Mouse (Mus musculus) cerebellum, postnatal 10 days (tissue): Measurements from ENCODE around the gene Zfp715.
"Not testable (repeated sequence)": the region's sequence is repeated elsewhere in the genome, so short reads cannot be mapped to it uniquely, and the experiment has no call there.

Experiments
- DNase-seq, 2 experiments: peaks; one replicate each; pipeline ENCODE4 v3.0.0; 2021; ENCODE audit warnings: mixed read lengths in 2 of 2

Zfp715 gene

DNA sequence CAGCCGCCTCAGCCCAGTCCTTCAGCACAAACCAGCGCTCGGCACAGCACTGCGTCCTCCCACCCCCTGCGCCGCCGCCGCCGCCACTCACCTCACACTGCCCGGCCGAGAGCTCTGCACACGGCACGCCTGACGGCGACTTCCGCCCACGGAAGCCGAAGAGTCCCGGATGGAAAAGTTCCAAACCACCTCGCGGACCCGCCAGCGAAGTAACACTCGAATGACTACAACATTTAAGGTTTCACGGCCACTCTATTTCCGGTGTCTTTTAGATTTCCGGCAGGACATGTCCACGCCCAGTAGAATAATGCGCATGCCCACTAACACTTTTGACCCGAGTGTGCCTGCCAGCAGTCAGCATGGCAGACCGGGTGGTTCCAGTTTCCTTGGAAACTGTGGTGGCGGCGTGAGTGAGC is at the start of gene Zfp715:
Zfp715 (minus strand) TSS at position 282 of the 416 bp plus-strand sequence.
- DNase-seq, result peak; percentile 92 to 95

DNA sequence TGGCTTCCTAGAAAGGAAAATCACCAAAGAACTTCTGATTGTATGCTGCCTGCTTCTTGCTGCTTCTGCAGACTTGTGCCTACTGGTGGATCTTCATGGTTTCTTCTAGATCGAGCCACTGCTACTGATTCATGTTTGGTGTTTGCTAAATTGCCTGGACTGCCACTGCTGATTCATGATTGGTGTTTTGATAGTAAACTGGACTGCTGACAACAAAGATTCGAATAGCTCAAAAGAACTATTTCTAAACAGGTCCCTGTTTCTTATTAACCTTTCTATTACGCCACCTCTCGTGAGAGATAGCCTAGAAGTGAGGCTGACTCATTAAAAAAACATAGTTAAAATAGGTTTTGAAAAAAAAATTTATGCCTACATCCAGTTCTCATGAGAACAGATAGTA is 48.9 kb upstream of the Zfp715 start:
- DNase-seq, result no peak

DNA sequence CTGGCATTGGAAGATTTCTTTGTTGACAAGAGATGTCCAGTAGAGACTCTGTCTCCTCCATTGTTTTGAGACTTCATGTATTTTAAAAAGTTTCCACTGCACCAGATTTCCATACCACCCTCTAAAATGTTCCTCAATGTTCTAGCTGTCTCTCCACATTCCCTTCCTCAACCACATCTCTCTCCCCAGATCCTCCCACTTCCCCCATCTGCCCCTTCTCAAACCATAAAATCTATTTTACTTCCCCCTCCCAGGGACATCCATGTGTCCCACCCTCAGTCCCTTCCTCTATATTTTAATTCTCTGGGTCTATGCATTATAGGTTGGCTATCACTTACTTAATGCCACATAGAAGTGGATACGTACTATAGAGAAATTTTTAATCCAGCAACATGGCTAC is 48.3 kb upstream of the Zfp715 start:
- no peak for DNase-seq

DNA sequence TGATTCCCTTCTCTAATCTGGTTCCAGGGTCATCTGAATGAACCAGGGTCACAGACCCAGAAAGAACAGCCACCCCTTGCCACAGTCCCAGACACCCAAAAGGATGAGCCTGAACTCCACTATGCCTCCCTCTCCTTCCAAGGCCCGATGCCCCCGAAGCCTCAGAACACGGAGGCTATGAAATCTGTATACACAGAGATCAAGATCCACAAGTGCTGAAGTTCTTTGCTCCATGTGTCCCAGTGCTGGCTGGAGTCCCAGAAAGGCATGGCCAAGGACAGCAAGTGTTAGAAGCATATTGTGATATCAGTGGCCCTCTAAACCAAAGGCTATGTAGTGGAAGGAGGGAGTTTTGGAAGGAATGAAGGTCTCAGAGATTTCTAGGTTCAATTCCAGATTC is 45.5 kb upstream of the Zfp715 start:
- no peak for DNase-seq

DNA sequence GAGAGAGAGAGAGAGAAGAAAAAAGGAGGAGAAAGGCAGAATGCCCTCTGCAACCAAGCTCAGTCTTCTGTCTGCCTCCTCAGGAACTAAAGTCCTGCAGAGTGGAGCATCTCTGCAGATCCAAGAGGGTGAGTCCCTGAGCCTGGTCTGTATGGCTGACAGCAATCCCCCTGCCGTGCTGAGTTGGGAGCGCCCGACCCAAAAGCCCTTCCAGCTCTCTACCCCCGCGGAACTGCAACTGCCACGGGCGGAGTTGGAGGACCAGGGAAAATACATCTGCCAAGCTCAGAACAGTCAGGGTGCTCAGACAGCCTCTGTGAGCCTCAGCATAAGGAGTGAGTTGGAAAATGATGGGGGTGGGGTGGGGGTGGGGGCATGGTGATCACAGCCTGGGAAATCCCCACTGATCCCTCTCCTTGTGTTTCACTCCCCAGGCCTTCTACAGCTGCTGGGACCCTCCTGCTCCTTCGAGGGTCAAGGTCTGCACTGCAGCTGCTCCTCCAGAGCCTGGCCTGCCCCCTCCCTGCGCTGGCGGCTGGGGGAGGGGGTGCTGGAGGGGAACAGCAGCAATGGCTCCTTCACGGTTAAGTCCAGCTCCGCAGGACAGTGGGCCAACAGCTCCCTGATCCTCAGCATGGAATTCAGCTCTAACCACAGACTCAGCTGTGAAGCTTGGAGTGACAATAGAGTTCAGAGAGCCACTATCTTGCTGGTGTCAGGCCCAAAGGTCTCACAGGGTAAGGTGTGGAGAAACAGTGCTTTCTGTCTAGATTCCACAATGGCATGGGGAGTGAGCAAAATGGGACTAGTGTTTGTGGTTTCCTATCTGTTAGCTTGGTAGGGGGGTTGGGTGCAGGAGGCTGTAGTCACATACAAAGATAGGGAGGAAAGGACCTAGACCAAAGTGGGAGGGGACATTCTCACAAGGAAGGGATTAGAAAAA is 42.1 kb upstream of the Zfp715 start:
- peak; percentile 5 to 6 for DNase-seq

DNA sequence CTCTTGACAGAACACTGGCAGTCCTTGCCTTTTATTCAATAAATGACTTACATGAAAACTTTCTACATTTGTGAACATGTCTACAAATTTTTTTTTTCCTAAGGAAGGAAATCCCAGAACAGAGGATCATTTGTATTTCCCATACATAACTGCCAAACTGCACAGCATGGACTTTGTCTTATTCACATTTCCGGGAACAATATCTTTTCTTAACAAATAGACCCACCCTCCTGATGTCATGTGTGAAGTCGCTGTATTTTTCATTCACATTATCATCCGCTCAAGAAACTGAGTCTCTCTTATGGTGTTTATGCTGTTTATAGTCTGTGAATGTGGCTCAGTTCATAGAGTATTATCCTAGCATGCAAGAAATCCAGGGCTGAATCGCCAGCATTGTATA is 40.7 kb upstream of the Zfp715 start:
- DNase-seq, result no peak

DNA sequence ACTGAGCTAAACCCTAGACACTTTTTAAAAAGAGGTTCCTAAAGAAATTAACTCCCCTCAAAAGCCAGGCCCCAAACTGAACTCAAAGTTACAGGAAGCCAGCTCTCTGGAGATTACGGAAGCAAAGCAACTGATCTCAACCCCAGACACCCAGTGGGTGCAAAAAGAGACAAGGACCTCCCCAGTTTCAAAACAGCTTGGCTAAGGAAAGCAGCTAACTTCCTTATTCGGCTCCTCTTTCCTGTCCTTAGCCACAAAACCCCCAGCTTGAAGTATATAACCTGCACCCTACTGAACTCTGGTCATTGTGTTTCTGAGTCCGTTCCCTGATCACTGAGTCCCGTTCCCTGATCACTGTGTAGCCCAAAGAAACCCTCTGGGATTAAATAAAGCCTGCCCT is 40.0 kb upstream of the Zfp715 start:
- no peak for DNase-seq

DNA sequence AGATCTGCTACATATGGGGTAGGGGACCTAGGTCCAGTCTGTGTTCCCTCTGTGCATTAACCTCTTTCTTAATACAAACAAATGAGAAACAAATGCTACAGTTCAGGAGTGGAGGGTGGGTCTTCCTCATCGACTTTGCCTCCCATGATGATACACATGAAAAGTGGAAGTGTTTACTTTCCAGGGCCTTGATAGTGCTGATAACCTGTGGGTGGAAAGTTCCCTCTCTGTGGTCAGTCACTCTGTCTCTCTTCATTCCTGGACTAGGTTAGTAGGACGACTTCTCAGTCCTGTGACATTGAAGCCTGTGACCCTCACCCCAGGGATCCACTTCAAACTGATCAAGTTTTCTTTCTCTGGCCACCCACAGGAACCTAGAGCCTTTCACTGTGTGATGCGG is 38.1 kb upstream of the Zfp715 start, which contains the start of gene Siglecf:
Siglecf (plus strand) TSS at position 188 of the 400 bp plus-strand sequence.
- no peak for DNase-seq

DNA sequence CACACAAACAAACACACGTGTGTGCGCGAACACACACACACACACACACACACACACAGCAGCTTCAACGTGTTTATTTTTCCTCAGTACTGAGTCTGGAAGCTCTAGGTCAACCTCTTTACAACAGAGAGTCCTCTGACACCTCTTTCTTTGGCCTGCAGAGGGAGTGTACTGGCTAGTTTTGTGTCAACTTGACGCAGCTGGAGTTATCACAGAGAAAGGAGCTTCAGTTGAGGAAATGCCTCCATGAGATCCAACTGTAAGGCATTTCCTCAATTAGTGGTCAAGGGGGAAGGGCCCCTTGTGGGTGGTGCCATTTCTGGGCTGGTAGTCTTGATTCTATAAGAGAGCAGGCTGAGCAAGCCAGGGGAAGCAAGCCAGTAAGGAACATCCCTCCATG is 36.5 kb upstream of the Zfp715 start:
- not testable (repeated sequence) for DNase-seq

DNA sequence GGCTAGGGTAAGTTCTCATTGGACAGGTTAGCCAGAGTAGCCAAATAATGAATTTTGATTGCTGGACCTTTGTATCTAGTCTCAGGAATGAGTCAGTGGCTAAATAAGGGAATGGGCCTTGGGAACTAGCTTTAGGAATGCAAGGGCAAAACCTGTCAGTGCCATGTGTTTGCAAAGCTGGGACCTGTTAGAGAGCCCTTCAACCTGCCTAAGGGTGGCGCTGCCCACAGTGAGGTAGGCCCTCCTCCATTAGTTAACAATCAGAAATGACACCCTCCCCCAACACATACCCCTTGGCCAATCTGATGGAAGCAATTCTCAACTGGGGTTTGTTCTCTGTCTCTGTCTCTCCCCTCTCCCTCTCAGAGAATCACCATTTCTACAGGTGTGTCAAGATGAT is 33.5 kb upstream of the Zfp715 start:
- DNase-seq, result no peak

DNA sequence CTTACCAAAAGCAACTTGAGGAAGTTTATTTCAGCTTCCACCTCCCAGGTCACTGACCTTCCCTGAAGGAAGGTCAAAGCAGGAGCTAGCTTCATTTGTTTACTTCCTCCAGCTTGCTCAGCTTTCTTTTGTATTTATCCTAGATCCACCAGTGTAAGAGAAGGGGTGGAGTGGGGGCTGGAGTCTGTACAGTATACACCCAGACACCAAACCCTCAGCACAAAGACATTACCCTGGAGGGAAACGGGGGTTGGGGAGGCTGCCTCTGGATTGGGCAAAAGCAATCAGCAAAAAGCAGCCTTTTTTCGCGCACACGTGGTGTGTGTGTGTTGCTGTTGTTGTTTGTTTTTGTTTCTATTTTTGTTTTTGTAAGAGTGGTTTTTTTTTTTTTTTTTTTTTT is 33.1 kb upstream of the Zfp715 start:
- DNase-seq, result no peak

DNA sequence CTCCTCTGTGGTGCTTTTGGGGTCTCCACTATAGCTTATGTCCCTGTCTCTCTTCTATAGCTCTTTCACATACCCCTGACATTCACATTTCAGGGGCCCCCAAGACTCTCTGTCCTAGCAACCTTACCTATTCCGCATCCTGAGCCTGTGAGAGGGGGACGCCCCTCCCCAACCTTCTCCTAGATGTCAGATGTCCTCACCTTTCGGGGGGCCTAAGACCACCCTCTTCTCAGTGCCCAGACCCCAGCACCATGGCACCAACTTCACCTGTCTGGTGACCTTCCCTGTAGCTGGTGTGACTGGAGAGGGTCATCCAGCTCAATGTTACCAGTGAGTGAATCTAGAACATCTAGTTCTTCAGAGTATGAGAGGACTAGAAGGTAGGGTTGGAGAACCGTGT is 31.4 kb upstream of the Zfp715 start:
- no peak for DNase-seq

DNA sequence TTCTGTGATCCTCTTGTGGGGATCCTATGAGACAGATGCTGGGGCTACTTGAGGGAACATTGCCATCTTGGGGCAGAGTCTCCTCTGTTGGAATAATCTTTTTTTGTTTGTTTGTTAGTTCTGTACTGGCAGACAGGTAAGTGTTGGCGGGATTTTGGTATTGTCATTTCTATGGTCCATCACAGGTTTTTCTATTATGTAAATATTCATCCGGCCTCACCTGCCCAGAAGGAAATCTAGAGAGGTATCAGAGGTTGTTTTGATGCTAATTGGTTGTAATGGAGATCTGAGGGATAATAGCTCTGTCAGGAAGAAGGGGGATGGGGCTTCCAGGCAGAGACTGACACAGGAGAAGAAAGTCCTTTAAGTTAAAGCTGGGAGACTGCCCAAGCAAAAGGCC is 30.9 kb upstream of the Zfp715 start:
- DNase-seq, result no peak

DNA sequence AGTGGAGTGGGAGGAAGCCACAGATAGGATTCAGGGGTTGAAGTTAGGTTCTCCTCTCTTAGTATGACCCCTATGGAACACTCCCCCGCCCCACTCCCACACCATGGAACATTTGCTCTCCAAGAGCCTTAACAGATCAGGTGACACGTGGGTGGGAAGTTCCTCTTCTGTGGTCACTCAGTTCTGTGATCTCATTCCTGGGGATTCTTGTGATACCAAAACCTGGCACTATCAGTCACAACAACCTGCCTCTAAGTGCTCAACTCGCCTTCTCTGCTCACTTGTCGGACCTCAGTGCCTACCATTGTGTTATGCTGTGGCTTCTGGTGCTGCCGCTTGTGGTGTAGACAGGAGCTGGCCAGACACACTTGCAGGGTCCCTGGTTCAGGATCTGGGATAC is 30.1 kb upstream of the Zfp715 start:
- DNase-seq, result no peak

DNA sequence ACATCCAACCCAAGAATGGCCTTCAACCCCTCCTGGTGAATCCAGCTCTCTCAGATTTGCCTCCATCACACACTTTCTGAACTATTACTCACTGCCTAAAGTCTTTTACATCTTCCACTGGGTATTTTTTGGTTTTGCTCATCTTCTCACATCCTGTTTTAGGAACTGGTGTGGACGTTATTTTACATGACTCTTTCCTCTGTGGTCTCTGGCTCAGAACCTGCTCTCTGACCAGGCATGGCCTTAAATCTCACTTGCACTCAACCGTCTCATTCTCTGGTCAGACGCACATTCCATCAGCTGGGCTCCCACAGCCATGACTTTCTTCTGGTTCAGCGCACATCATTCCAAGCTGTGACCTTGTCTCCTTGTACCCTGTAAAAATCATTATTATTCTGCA is 27.7 kb upstream of the Zfp715 start:
- no peak for DNase-seq

DNA sequence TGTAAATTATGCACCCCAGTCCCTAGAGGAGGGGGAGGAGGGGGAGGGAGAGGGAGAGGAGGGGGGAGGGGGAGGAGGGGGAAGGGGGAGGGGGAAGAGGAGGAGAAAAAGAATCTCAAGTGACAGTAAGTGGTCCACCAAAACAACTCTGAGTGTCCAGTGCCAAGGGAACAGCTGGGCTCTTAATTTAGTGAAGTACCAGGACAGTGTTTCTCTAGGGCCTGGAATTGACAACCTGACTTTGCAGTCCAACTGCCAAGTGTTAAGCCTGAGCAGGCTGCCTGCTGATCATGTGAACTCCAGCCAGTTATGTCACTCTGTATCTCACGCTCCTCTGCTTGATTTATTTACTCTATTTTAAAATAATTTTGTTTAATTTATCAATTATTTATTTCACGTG is 20.8 kb upstream of the Zfp715 start:
- peak; percentile 44 to 56 for DNase-seq

DNA sequence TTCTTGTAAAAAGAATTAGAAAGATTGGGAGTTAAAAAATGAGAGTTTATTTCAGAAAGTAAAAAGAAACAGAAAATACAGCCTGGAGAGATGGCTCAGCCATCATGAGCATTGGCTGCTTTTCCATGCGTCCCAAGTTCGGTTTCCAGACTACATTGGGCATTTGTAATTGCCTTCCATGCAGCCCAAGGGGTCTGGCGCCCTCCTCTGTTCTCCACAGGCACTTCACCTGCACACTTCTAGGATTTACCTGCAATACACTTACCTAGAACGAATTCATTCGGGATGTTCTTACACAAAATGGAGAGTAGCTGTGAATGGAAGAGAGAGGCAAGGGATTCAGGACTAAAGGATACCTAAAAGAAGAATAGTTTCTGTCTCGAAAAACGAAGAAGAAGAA is 20.1 kb upstream of the Zfp715 start:
- DNase-seq, result peak; percentile 61 to 65

DNA sequence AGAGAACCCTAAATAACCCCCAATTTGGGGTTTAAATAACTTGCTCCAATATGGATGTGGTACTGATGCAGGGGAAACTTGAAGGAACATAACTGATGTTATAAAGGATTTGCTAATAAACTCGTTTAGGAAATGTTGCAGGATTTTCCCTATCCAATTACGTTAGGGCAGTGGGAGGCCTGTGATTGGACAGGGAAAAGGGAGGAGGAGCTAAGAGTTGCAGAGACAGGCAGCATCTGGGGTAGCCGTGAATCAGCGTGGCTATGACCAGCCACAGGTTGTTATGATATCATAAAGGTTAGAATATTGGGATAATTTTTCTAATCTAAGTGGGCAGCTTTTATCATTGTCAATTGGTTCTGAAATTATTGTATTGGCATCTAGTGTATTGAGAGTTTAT is 15.0 kb upstream of the Zfp715 start:
- no peak for DNase-seq

DNA sequence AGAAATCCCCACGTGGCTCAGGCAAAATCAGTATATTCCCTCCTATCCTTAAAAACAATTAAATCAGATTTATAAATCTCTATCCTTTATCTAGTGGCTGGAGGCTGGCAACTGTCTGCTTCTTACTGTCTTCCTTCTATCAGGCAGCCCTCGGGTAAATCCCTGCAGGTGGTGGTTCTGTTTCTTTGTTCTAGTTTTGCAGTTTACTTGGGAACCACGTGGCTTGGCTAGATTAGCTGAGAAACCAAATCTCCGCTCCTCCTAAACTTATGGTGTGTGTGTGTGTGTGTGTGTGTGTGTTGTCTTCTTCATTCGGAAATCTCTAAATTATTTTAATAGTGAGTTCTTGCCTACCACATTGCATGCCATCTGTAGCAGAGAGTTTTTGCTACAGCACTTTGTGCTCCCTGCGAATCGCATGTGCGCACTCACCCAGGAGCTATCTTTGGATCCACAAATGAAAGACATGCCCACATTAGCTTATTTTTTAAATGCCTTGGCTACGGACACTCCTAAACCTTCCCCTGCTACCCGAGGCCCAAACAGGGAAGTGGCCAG is 13.2 kb upstream of the Zfp715 start:
- no peak for DNase-seq

DNA sequence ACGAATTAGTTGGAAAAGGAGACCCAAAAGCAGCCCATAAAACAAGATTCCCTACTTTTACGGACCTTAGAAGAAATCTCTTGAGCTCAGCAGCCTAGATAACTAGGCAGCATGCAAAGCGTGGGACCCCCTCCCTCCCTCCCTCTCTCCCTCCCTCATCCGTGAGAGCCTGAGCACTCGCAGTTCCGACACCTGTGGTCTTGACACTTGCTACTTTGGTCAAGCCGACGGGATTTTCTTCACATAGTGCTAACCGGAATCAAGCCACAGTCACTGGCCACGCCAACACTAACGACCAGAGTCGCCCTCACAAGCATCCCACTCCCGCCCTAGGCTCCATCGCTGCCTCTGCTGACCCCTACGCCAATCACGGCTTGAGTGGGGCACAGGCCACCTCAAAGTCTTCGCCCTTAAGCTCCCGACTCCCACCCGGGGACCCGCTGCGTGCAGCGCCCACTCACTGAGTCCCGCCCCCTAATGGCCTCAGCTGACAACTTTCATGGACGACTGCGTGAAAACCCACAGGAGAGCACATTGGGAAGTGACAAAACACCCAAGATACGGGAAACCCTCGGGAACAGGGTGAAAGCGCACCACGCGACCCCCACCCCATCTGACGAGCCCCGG is 595 bp downstream of the Zfp715 start:
- peak in 1 of 2 experiments; percentile 72 for DNase-seq

DNA sequence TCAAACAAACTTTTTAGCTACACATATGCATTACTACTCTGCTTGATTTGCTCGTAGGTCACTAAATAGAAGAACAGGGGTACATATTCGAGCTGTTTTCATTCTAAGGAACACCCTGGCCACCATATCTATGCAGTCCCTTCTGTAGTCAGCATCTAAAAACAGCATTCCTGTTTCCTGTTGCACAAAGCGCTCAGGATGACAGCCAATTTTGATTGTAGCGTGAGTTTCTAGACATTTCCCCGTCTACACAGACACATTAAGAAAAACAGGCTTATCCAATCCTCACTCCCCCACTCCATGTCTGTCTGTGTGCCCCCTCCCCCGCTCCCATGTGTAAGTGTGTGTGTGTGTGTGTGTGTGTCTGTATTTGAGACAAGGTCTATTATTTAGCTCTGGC is 1.5 kb downstream of the Zfp715 start:
- DNase-seq, result peak in 1 of 2 experiments; percentile 12

DNA sequence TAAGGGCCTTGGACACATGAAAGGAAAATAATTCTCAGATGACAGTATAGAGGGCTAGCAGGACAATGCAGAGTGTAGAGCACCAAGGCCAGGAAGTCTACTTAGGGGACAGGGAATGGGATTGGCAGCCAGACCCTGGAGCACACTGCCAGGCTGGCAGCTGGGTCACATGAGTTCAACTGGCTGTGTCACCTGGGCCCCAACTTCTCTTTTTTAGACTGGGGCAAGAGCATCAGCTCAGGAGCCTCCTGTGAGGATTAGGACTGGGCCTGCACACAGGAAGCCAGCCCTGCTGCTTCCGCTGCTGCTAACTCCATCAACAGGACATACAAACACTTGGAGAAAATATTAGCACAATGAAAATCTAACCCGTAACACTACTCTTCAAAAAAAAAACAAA is 4.0 kb downstream of the Zfp715 start:
- DNase-seq, result peak in 1 of 2 experiments; percentile 3

DNA sequence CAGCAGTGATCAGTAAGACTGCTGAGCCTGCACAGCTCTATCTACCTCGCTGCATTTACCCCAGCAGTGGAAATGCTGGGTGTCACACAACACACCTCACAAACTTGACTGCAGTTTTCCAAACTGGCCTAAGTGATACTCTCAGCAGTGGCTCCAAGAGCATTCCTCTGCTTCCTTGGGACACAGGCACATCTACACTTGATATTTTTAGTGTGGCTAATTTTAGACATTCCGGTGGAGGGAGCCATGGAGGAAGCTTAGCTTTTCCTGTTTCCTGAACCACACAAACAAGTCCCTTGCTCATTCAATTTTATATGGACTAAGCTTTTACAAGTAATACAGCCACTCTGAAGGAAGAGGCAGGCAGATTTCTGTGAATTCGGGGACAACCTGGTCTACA is 7.9 kb downstream of the Zfp715 start:
- no peak for DNase-seq

DNA sequence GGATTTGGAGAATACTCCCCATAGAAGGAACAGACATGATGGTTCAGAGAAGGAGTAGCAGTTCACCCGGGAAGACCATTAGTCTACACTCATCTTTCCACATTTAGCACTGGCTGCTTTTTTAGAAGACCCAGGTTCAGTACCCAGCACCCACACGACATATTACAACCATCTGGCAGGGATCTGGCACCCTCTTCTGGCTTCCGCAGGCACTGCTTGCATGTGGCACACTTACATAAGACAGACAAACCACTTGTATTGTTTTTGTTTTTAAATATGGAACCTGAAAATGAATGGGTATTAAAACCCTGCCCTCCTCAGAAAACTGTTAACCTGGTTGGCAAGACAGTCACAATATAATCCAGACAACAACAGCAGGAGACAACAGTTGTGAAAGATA is 21.6 kb downstream of the Zfp715 start:
- DNase-seq, result no peak
